Mouse (Mus musculus) lung, postnatal 0 days (tissue): ENCODE measurements at regions not wholly inside any gene's neighbourhood (a gene's known extent, or its start where the extent isn't known, plus 50 kb on each side); places are given as distances from the start of the nearest gene placed in this dataset.

Experiments
- CTCF ChIP-seq: IDR thresholded peaks from 2 replicates; pipeline ENCODE4 v1.5.1; 2016; ENCODE audit warnings: antibody characterized with exemption, mild to moderate bottlenecking
- EP300 ChIP-seq: IDR thresholded peaks from 2 replicates; pipeline ENCODE4 v1.6.1; 2016; ENCODE audit warnings: antibody characterized with exemption, mild to moderate bottlenecking, control low read depth

- TF ChIP-seq EP300, result no peak
- no peak for TF ChIP-seq CTCF
These were observed 255.1 kb upstream of the Sdk2 start for GRCm38 (mm10) chr11:114321974-114322373.
